Mouse (Mus musculus) pancreas, adult 10 weeks (tissue): Measurements from ENCODE around the gene Cgrrf1. TPM values are rescaled to one million over a fixed set of nuclear protein-coding genes. Genes with fewer than 3 reads are reported as not detected.

Source experiments
- polyA plus RNA-seq: library from polyadenylated mRNA; stranded (reverse); fragments of 350-450 nt; fragmentation: Illumina TruSeq; extraction: RNeasy Lipid Tissue Mini Kit (QIAGEN cat#74804); gene quantifications from one replicate; pipeline ENCODE4 v1.2.3, GENCODE M21; 2015; ENCODE audit warnings: low read depth, low replicate concordance; ENCODE audit not compliant: insufficient read depth

The Cgrrf1 gene
- 10.5 TPM for polyA plus RNA-seq

GRCm38 (mm10) chr14:46831837-46832333 is at the start of gene Cgrrf1:
TSS of gene Cgrrf1 (plus strand) at chr14:46832125.

DNA sequence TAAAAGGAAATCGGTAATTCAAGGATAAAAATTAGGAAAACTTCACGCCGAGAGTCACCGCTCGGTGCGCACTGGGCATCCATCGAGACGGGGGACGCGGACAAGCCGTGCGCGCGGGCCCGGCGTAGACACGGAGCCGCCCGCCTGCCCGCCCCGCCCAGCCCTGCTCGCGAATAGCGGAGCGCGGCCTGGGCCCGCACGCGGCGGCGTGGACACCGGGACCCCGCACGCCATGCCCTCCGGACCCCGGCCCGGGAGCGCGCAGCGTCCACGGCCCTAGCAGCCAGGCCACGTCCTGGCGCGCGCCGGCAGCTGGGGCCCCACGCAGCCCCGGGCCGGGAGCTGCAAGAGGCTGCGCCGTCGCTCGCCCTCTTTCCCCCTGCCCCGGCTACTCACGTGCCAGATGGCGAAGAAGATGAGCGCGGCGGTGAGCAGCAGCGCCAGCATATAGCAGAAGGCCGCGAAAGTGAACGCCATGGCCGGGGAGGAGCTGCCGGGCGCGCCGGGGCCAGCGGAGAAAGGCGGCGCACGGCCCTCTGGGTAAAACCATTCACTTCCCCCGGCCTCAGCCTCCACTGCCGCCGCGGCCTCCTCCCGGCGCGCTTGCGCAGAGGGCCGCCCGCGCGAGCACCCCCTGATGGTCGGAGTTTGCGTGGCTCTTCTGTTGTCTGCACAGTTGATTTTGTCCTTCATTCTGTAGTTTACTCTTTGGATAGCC is 44.0 kb upstream of the Cgrrf1 start, which contains the start of gene Cnih1:
Cnih1 (minus strand) TSS at position 625 of the 718 bp plus-strand sequence.

DNA sequence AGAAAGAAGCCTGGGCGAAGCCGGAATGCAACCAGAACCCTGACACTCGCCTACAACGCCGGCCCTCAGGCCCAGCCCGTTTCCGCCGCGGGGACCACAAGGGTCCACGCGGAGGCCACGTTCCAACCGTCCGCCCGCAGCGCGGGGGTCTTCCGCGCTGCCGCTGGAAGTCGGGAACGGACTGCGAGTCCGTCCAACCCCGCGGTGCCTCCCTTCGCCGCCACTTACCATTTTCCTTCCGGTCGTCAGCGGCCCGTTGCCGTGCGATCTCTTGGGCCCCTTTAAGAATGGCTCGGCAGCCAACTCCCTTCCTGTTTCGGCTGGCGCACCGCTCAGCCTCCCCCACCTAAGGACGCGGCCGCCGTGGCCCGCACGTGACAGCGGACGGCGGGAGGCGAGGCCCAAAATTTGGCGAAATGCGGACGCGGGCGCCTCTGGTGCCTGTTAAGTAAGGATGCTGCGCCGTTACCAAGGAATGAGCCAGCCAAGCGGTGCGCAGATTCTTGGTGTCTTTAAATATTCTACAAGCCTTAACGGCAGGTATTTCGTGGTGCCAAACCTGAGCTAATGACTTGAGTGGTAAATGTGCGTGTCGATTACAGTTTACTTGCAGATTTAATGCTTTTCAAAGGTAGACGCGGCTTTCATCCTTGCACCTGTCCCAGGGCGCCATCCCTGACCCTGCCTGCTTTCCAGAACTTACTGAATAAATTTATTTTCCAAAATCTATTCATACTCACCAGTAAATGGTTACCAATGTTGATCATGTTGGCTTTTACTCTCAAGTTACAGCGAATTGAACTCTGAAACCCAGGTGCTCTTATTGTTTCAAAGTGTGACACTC is 9.8 kb upstream of the Cgrrf1 start, which contains the start of gene Gmfb:
Gmfb (minus strand) TSS at position 370 of the 844 bp plus-strand sequence.

GRCm38 (mm10) chr14:46882431-46883067 is 50.6 kb downstream of the Cgrrf1 start, which contains the start of gene Samd4:
TSS of gene Samd4 (plus strand) at chr14:46882854.

Other genes starting within 250 kb of the Cgrrf1 start
- gene Cdkn3, start 71.6 kb upstream of the Cgrrf1 start, polyA plus RNA-seq: not detected
- gene Cnih1, start 43.7 kb upstream of the Cgrrf1 start, polyA plus RNA-seq: 23.9 TPM
- gene Gmfb, start 9.9 kb upstream of the Cgrrf1 start, polyA plus RNA-seq: 8.4 TPM
- 1.2 TPM for gene Samd4, start 50.7 kb downstream of the Cgrrf1 start, polyA plus RNA-seq